Mouse (Mus musculus) lung, embryonic 15.5 days (tissue): ENCODE results near the gene Gm37240. TPM values are rescaled to one million over a fixed set of nuclear protein-coding genes. Genes with fewer than 3 reads are reported as not detected.
A peak's percentile ranks its signal among the peaks of the same experiment; 100 is the strongest.

Source experiments
- ATAC-seq: fragments of 200-750 bp; cut with Nextera tagmentation; 2 replicates; pipeline ENCODE4 v1.8.0; 2017; ENCODE audit warnings: moderate number of reproducible peaks, borderline replicate concordance; ENCODE audit not compliant: low FRiP score, low TSS enrichment; ENCODE audit errors: extremely low read depth
- H3K27ac ChIP-seq: fragments of 300-500 bp; sonication (generic); 2 replicates; pipeline ENCODE4 v1.5.1; 2015; ENCODE audit warnings: moderate library complexity, mild to moderate bottlenecking, inconsistent platforms
- H3K27me3 ChIP-seq: fragments of 300-500 bp; sonication (generic); 2 replicates; pipeline ENCODE4 v1.6.1; 2015; ENCODE audit warnings: inconsistent platforms
- H3K36me3 ChIP-seq: fragments of 300-500 bp; sonication (generic); 2 replicates; pipeline ENCODE4 v1.6.1; 2015; ENCODE audit warnings: inconsistent platforms
- H3K4me1 ChIP-seq: fragments of 300-500 bp; sonication (generic); 2 replicates; pipeline ENCODE4 v1.6.1; 2015; ENCODE audit warnings: inconsistent platforms
- H3K4me2 ChIP-seq: fragments of 300-500 bp; sonication (generic); 2 replicates; pipeline ENCODE4 v1.6.1; 2015; ENCODE audit warnings: inconsistent platforms, mild to moderate bottlenecking, moderate library complexity
- H3K4me3 ChIP-seq: fragments of 300-500 bp; sonication (generic); 2 replicates; pipeline ENCODE4 v1.5.1; 2015; ENCODE audit warnings: mild to moderate bottlenecking, inconsistent platforms
- H3K9ac ChIP-seq: fragments of 300-500 bp; sonication (generic); 2 replicates; pipeline ENCODE4 v1.6.1; 2015; ENCODE audit warnings: inconsistent platforms
- H3K9me3 ChIP-seq: fragments of 300-500 bp; sonication (generic); 2 replicates; pipeline ENCODE4 v1.6.1; 2016; ENCODE audit warnings: inconsistent platforms
- WGBS: fragments of 180-500 bp; shearing (Covaris S2); methylation state at CpG from one replicate; pipeline ENCODE4 v1.1.7; 2015; 5-methylcytosine and 5-hydroxymethylcytosine counted together
- polyA plus RNA-seq: library from polyadenylated mRNA; unstranded; fragments of >200 nt; fragmentation: Nextera tagmentation; extraction: Ambion mirVana; gene quantifications from 2 replicates; pipeline ENCODE4 v1.2.1, GENCODE M21; 2015

Gene Gm37240
- polyA plus RNA-seq, 1 experiment from 2014 or later = 8.8 TPM

GRCm38 (mm10) chr3:85195068-85195481 lies 692.2 kb downstream of the Gm37240 start:
- H3K27me3 ChIP-seq = no peaks in the 10 kb centered on the region
- no peaks in the 10 kb centered on the region for H3K36me3 ChIP-seq
- H3K4me1 ChIP-seq = no peaks in the 10 kb centered on the region
- H3K4me2 ChIP-seq = peak overlapping the region; percentile 23; the same call in 1 of the 2 replicates
- H3K4me3 ChIP-seq = peak overlapping the region; percentile 22
- 45% methylated on average over 8 of the region's 8 CpGs for WGBS
- no peaks in the 10 kb centered on the region for H3K9me3 ChIP-seq
- no peak overlapping the region for H3K9ac ChIP-seq
- no peak overlapping the region for H3K27ac ChIP-seq
- no peak for ATAC-seq

GRCm38 (mm10) chr3:85189791-85190190 lies 697.5 kb downstream of the Gm37240 start:
- no peak for ATAC-seq
- Histone ChIP-seq H3K4me1 (peaks cover 16% of the 10 kb centered on the region), H3K4me2 (no peak overlapping the region), H3K4me3 (no peak overlapping the region), H3K27me3 (no peaks in the 10 kb centered on the region), H3K9ac (no peak overlapping the region), H3K36me3 (no peaks in the 10 kb centered on the region), H3K9me3 (no peaks in the 10 kb centered on the region), H3K27ac (no peak overlapping the region)
- WGBS = 54% methylated on average over 8 of the region's 8 CpGs

- no peaks in the 10 kb centered on the region for H3K27me3 ChIP-seq
- no peak for ATAC-seq
- no peak overlapping the region for H3K27ac ChIP-seq
- no peaks in the 10 kb centered on the region for H3K36me3 ChIP-seq
- H3K4me2 ChIP-seq = no peak overlapping the region
- H3K4me3 ChIP-seq = no peak overlapping the region
- 24% methylated on average over 5 of the region's 5 CpGs for whole genome bisulfite sequencing
- no peak overlapping the region for H3K9ac ChIP-seq
- H3K4me1 ChIP-seq = peaks cover 16% of the 10 kb centered on the region
- H3K9me3 ChIP-seq = no peaks in the 10 kb centered on the region
Measured at GRCm38 (mm10) chr3:85188364-85188763, 699.0 kb downstream of the Gm37240 start.

- H3K9ac ChIP-seq = no peak overlapping the region
- ATAC-seq = no peak
- 0 out of 2 replicates have a peak overlapping the region, but pooled peaks have one; percentile 4 for H3K27ac ChIP-seq
- H3K9me3 ChIP-seq = no peaks in the 10 kb centered on the region
- H3K4me3 ChIP-seq = no peak overlapping the region
- WGBS = 31% methylated on average over 19 of the region's 19 CpGs
- H3K4me1 ChIP-seq = peaks cover 16% of the 10 kb centered on the region
- H3K36me3 ChIP-seq = no peaks in the 10 kb centered on the region
- H3K27me3 ChIP-seq = no peaks in the 10 kb centered on the region
- H3K4me2 ChIP-seq = peak overlapping the region; percentile 47
Measured at GRCm38 (mm10) chr3:85186661-85187076, 700.6 kb downstream of the Gm37240 start.

GRCm38 (mm10) chr3:85185827-85186226 lies 701.5 kb downstream of the Gm37240 start:
- 13% methylated on average over 12 of the region's 12 CpGs for WGBS

GRCm38 (mm10) chr3:85184916-85185315 lies 702.4 kb downstream of the Gm37240 start:
- no peak overlapping the region for H3K9ac ChIP-seq
- no peak overlapping the region for H3K4me3 ChIP-seq
- H3K4me1 ChIP-seq = peaks cover 16% of the 10 kb centered on the region
- no peak overlapping the region for H3K4me2 ChIP-seq
- WGBS = 57% methylated on average over 11 of the region's 11 CpGs
- H3K9me3 ChIP-seq = peaks cover 2% of the 10 kb centered on the region; the same call in 1 of the 2 replicates
- H3K27ac ChIP-seq = no peak overlapping the region
- ATAC-seq = no peak
- H3K36me3 ChIP-seq = no peaks in the 10 kb centered on the region
- H3K27me3 ChIP-seq = no peaks in the 10 kb centered on the region

More at GRCm38 (mm10) chr3:85185827-85186226, 701.5 kb downstream of the Gm37240 start:
- H3K27ac ChIP-seq = no peak overlapping the region
- ATAC-seq = peak; percentile 57; the same call in 1 of the 2 replicates
- no peaks in the 10 kb centered on the region for H3K27me3 ChIP-seq
- no peaks in the 10 kb centered on the region for H3K9me3 ChIP-seq
- peak overlapping the region; percentile 47 for H3K4me2 ChIP-seq
- peaks cover 16% of the 10 kb centered on the region for H3K4me1 ChIP-seq
- no peaks in the 10 kb centered on the region for H3K36me3 ChIP-seq
- no peak overlapping the region for H3K9ac ChIP-seq
- no peak overlapping the region for H3K4me3 ChIP-seq

- no peak for ATAC-seq
- peaks cover 2% of the 10 kb centered on the region; the same call in 1 of the 2 replicates for H3K9me3 ChIP-seq
- no peak overlapping the region for H3K4me2 ChIP-seq
- no peak overlapping the region for H3K27ac ChIP-seq
- H3K36me3 ChIP-seq = no peaks in the 10 kb centered on the region
- peaks cover 16% of the 10 kb centered on the region for H3K4me1 ChIP-seq
- WGBS = 25% methylated on average over 6 of the region's 6 CpGs
- H3K4me3 ChIP-seq = no peak overlapping the region
- no peaks in the 10 kb centered on the region for H3K27me3 ChIP-seq
- H3K9ac ChIP-seq = no peak overlapping the region
Measured at GRCm38 (mm10) chr3:85184151-85184550, 703.2 kb downstream of the Gm37240 start.

GRCm38 (mm10) chr3:85176736-85177135 lies 710.6 kb downstream of the Gm37240 start:
- ATAC-seq = no peak
- H3K36me3 ChIP-seq = no peaks in the 10 kb centered on the region
- no peaks in the 10 kb centered on the region for H3K27me3 ChIP-seq
- H3K4me2 ChIP-seq = no peak overlapping the region
- 100% methylated on average over 1 of the region's 1 CpGs for WGBS
- no peak overlapping the region for H3K4me3 ChIP-seq
- H3K4me1 ChIP-seq = peaks cover 2% of the 10 kb centered on the region; the same call in 1 of the 2 replicates
- no peak overlapping the region for H3K27ac ChIP-seq
- peaks cover 2% of the 10 kb centered on the region; the same call in 1 of the 2 replicates for H3K9me3 ChIP-seq
- no peak overlapping the region for H3K9ac ChIP-seq

GRCm38 (mm10) chr3:85174542-85175469 lies 712.5 kb downstream of the Gm37240 start:
- no peaks in the 10 kb centered on the region for H3K36me3 ChIP-seq
- ATAC-seq = no peak

GRCm38 (mm10) chr3:85173441-85174071 lies 713.8 kb downstream of the Gm37240 start:
- no peaks in the 10 kb centered on the region for H3K36me3 ChIP-seq
- H3K4me2 ChIP-seq = no peak overlapping the region
- no peak overlapping the region for H3K27ac ChIP-seq
- H3K4me1 ChIP-seq = peaks cover 2% of the 10 kb centered on the region; the same call in 1 of the 2 replicates
- no peak for ATAC-seq
- H3K9ac ChIP-seq = no peak overlapping the region
- no peak overlapping the region for H3K4me3 ChIP-seq
- 55% methylated on average over 6 of the region's 6 CpGs for WGBS
- no peaks in the 10 kb centered on the region for H3K9me3 ChIP-seq
- H3K27me3 ChIP-seq = no peaks in the 10 kb centered on the region

More at GRCm38 (mm10) chr3:85174542-85175469, 712.5 kb downstream of the Gm37240 start:
- no peak overlapping the region for H3K27ac ChIP-seq
- WGBS = 45% methylated on average over 28 of the region's 28 CpGs
- H3K9me3 ChIP-seq = no peaks in the 10 kb centered on the region
- H3K27me3 ChIP-seq = no peaks in the 10 kb centered on the region
- H3K4me3 ChIP-seq = no peak overlapping the region
- peaks cover 2% of the 10 kb centered on the region; the same call in 1 of the 2 replicates for H3K4me1 ChIP-seq
- H3K9ac ChIP-seq = no peak overlapping the region
- peak overlapping the region; percentile 14 for H3K4me2 ChIP-seq

GRCm38 (mm10) chr3:85172532-85172931 lies 714.8 kb downstream of the Gm37240 start:
- Histone ChIP-seq H3K4me2 (no peak overlapping the region), H3K4me1 (peaks cover 2% of the 10 kb centered on the region; the same call in 1 of the 2 replicates), H3K9ac (no peak overlapping the region), H3K27ac (no peak overlapping the region), H3K4me3 (no peak overlapping the region), H3K27me3 (no peaks in the 10 kb centered on the region), H3K36me3 (no peaks in the 10 kb centered on the region), H3K9me3 (no peaks in the 10 kb centered on the region)
- WGBS = 53% methylated on average over 11 of the region's 11 CpGs
- no peak for ATAC-seq
